Mouse (Mus musculus) liver, postnatal 0 days (tissue): ENCODE data around the gene Hoxa5. TPM values are rescaled to one million over a fixed set of nuclear protein-coding genes. Genes with fewer than 3 reads are reported as not detected.

Source experiments
- ATAC-seq: fragments of 200-750 bp; cut with Nextera tagmentation; 2 replicates; pipeline ENCODE4 v1.8.0; 2017; ENCODE audit warnings: mild to moderate bottlenecking, moderate library complexity
- DNase-seq: peaks from one replicate; pipeline ENCODE4 v3.0.0-alpha.2; 2016
- H3K27ac ChIP-seq: fragments of 300-500 bp; sonication (generic); 2 replicates; pipeline ENCODE4 v1.5.1; 2014; ENCODE audit warnings: antibody characterized with exemption, moderate library complexity, mild to moderate bottlenecking, low read depth
- H3K27me3 ChIP-seq: fragments of 300-500 bp; sonication (generic); 2 replicates; pipeline ENCODE4 v1.6.1; 2014; ENCODE audit warnings: low read length, control low read depth, mixed read lengths; ENCODE audit not compliant: insufficient read depth
- H3K36me3 ChIP-seq: fragments of 300-500 bp; sonication (generic); replicated peaks from 2 replicates; pipeline ENCODE4 v1.6.1; 2014; ENCODE audit warnings: mild to moderate bottlenecking, control low read depth, low read length, moderate library complexity, mixed read lengths; ENCODE audit not compliant: insufficient read depth
- H3K4me1 ChIP-seq: fragments of 300-500 bp; sonication (generic); 2 replicates; pipeline ENCODE4 v1.6.1; 2014; ENCODE audit warnings: antibody characterized with exemption, mild to moderate bottlenecking, control low read depth; ENCODE audit not compliant: insufficient read depth
- H3K4me2 ChIP-seq: fragments of 300-500 bp; sonication (generic); 2 replicates; pipeline ENCODE4 v1.6.1; 2014; ENCODE audit warnings: low read depth, mild to moderate bottlenecking, low read length, moderate library complexity, mixed read lengths
- H3K4me3 ChIP-seq: fragments of 300-500 bp; sonication (generic); 2 replicates; pipeline ENCODE4 v1.5.1; 2014; ENCODE audit warnings: low read depth, low read length
- H3K9ac ChIP-seq: fragments of 300-500 bp; sonication (generic); replicated peaks from 2 replicates; pipeline ENCODE4 v1.6.1; 2014; ENCODE audit warnings: mild to moderate bottlenecking, moderate library complexity
- H3K9me3 ChIP-seq: fragments of 300-500 bp; sonication (generic); 2 replicates; pipeline ENCODE4 v1.6.1; 2016; ENCODE audit warnings: mild to moderate bottlenecking, control low read depth, low read length, mixed read lengths
- CTCF ChIP-seq: sonication (generic); IDR thresholded peaks from 2 replicates; pipeline ENCODE4 v1.5.1; 2016; ENCODE audit warnings: antibody characterized with exemption, low read depth
- EP300 ChIP-seq: IDR thresholded peaks from 2 replicates; pipeline ENCODE4 v1.6.1; 2016; ENCODE audit warnings: antibody characterized with exemption, low read depth, mild to moderate bottlenecking
- WGBS: fragments of 180-500 bp; shearing (Covaris S2); extraction: QIAGEN DNeasy Blood & Tissue Kit; methylation state at CpG from one replicate; pipeline ENCODE4 v1.1.7; 2014; ENCODE audit not compliant: insufficient replicate concordance; 5-methylcytosine and 5-hydroxymethylcytosine counted together
- polyA plus RNA-seq: library from polyadenylated mRNA; unstranded; fragments of >200 nt; fragmentation: Nextera tagmentation; extraction: Ambion mirVana; gene quantifications from 2 replicates; pipeline ENCODE4 v1.2.1, GENCODE M21; 2015

Hoxa5 gene
- polyA plus RNA-seq, 1 experiment from 2014 or later: 0.58 TPM

GRCm38 (mm10) chr6:52205221-52205620 lies 834 bp upstream of the Hoxa5 start:
- no peaks in the 10 kb centered on the region for H3K36me3 ChIP-seq
- peaks cover 93% of the 10 kb centered on the region for H3K27me3 ChIP-seq
- no peak overlapping the region for H3K4me3 ChIP-seq
- no peak overlapping the region for H3K9ac ChIP-seq
- TF ChIP-seq CTCF: no peak
- no peak for TF ChIP-seq EP300
- H3K4me2 ChIP-seq: no peak overlapping the region
- peaks cover 6% of the 10 kb centered on the region; the same call in 1 of the 2 replicates for H3K4me1 ChIP-seq
- no peak for DNase-seq
- no peak overlapping the region for H3K27ac ChIP-seq
- no peak for ATAC-seq
- no peaks in the 10 kb centered on the region for H3K9me3 ChIP-seq
- 53% methylated on average over 14 of the region's 14 CpGs for WGBS

- DNase-seq: no peak
- H3K27ac ChIP-seq: peak overlapping the region; percentile 22; the same call in 1 of the 2 replicates
- ATAC-seq: peak; percentile 19; the same call in 1 of the 2 replicates
- WGBS: 14% methylated on average over 40 of the region's 46 CpGs
- H3K9me3 ChIP-seq: no peaks in the 10 kb centered on the region
- peaks cover 6% of the 10 kb centered on the region; the same call in 1 of the 2 replicates for H3K4me1 ChIP-seq
- H3K4me3 ChIP-seq: peak overlapping the region; percentile 52
- H3K9ac ChIP-seq: peak overlapping the region; percentile 51
- TF ChIP-seq EP300: no peak
- H3K4me2 ChIP-seq: peak overlapping the region; percentile 74
- H3K36me3 ChIP-seq: no peaks in the 10 kb centered on the region
- peaks cover 84% of the 10 kb centered on the region for H3K27me3 ChIP-seq
Measured at GRCm38 (mm10) chr6:52203371-52204049, 877 bp downstream of the Hoxa5 start.

GRCm38 (mm10) chr6:52203121-52203370 lies 1.3 kb downstream of the Hoxa5 start:
- Histone ChIP-seq H3K36me3 (no peaks in the 10 kb centered on the region), H3K4me2 (peak overlapping the region; percentile 74), H3K9ac (peak overlapping the region; percentile 51; the same call in 1 of the 2 replicates), H3K27me3 (peaks cover 84% of the 10 kb centered on the region), H3K9me3 (no peaks in the 10 kb centered on the region), H3K4me3 (peak overlapping the region; percentile 52), H3K27ac (no peak overlapping the region), H3K4me1 (peaks cover 4% of the 10 kb centered on the region; the same call in 1 of the 2 replicates)
- 30% methylated on average over 10 of the region's 10 CpGs for WGBS
- no peak for ATAC-seq
- TF ChIP-seq CTCF (no peak), EP300 (no peak)
- no peak for DNase-seq

GRCm38 (mm10) chr6:52202362-52203120 lies 1.8 kb downstream of the Hoxa5 start:
- ATAC-seq: no peak
- 49% methylated on average over 22 of the region's 22 CpGs for WGBS
- no peak overlapping the region for H3K27ac ChIP-seq

GRCm38 (mm10) chr6:52201269-52201668 lies 3.1 kb downstream of the Hoxa5 start:
- peaks cover 79% of the 10 kb centered on the region for H3K27me3 ChIP-seq
- no peak overlapping the region for H3K4me2 ChIP-seq
- no peaks in the 10 kb centered on the region for H3K36me3 ChIP-seq
- H3K9ac ChIP-seq: no peak overlapping the region
- no peak for ATAC-seq
- no peak for DNase-seq
- no peak overlapping the region for H3K4me3 ChIP-seq
- H3K9me3 ChIP-seq: no peaks in the 10 kb centered on the region
- peaks cover 4% of the 10 kb centered on the region; the same call in 1 of the 2 replicates for H3K4me1 ChIP-seq
- 65% methylated on average over 1 of the region's 1 CpGs for WGBS
- no peak overlapping the region for H3K27ac ChIP-seq
- TF ChIP-seq EP300 (no peak), CTCF (no peak)

More at GRCm38 (mm10) chr6:52202362-52203120, 1.8 kb downstream of the Hoxa5 start:
- DNase-seq: no peak
- peak overlapping the region; percentile 52 for H3K4me3 ChIP-seq
- H3K9me3 ChIP-seq: no peaks in the 10 kb centered on the region
- H3K4me2 ChIP-seq: peak overlapping the region; percentile 74
- peaks cover 84% of the 10 kb centered on the region for H3K27me3 ChIP-seq
- H3K9ac ChIP-seq: no peak overlapping the region
- H3K36me3 ChIP-seq: no peaks in the 10 kb centered on the region
- H3K4me1 ChIP-seq: peaks cover 4% of the 10 kb centered on the region; the same call in 1 of the 2 replicates
- no peak for TF ChIP-seq CTCF
- no peak for TF ChIP-seq EP300

- peaks cover 4% of the 10 kb centered on the region; the same call in 1 of the 2 replicates for H3K4me1 ChIP-seq
- no peaks in the 10 kb centered on the region for H3K9me3 ChIP-seq
- ATAC-seq (no peak), DNase-seq (no peak)
- no peak overlapping the region for H3K4me2 ChIP-seq
- H3K36me3 ChIP-seq: no peaks in the 10 kb centered on the region
- no peak overlapping the region for H3K9ac ChIP-seq
- 61% methylated on average over 10 of the region's 10 CpGs for WGBS
- no peak overlapping the region for H3K4me3 ChIP-seq
- no peak overlapping the region for H3K27ac ChIP-seq
- no peak for TF ChIP-seq CTCF
- TF ChIP-seq EP300: no peak
- H3K27me3 ChIP-seq: peaks cover 79% of the 10 kb centered on the region
Measured at GRCm38 (mm10) chr6:52200751-52201250, 3.6 kb downstream of the Hoxa5 start.
